Mouse (Mus musculus) R1 (cell line): ENCODE results near the gene Anp32e.
"Not testable (repeated sequence)": the region's sequence is repeated elsewhere in the genome, so short reads cannot be mapped to it uniquely, and the experiment has no call there.

ENCODE experiments used
- DNase-seq: peaks from one replicate; pipeline ENCODE4 v3.0.0-alpha.2; 2018; ENCODE audit warnings: low read depth, low spot score

The Anp32e gene

GRCm38 (mm10) chr3:95938835-95939234 lies 9.8 kb downstream of the Anp32e start:
- DNase-seq = peak; percentile 75

- peak; percentile 89 for DNase-seq
These were observed 13.7 kb downstream of the Anp32e start for GRCm38 (mm10) chr3:95942749-95943148.

GRCm38 (mm10) chr3:95943226-95943625 lies 14.2 kb downstream of the Anp32e start:
- peak; percentile 59 for DNase-seq

- no peak for DNase-seq
These were observed 15.7 kb downstream of the Anp32e start for GRCm38 (mm10) chr3:95944742-95945141.

GRCm38 (mm10) chr3:95945731-95946240 lies 16.7 kb downstream of the Anp32e start:
- no peak for DNase-seq

GRCm38 (mm10) chr3:95948325-95948724 lies 19.3 kb downstream of the Anp32e start:
- DNase-seq = no peak

- DNase-seq = peak; percentile 92
These were observed 21.9 kb downstream of the Anp32e start for GRCm38 (mm10) chr3:95950763-95951551.

GRCm38 (mm10) chr3:95951566-95951965 lies 22.5 kb downstream of the Anp32e start:
- DNase-seq = peak; percentile 32

- no peak for DNase-seq
These were observed 24.0 kb downstream of the Anp32e start for GRCm38 (mm10) chr3:95953023-95953422.

GRCm38 (mm10) chr3:95953522-95953921 lies 24.5 kb downstream of the Anp32e start:
- DNase-seq = no peak

GRCm38 (mm10) chr3:95954648-95955173 lies 25.7 kb downstream of the Anp32e start:
- peak; percentile 44 for DNase-seq

- DNase-seq = no peak
These were observed 26.3 kb downstream of the Anp32e start for GRCm38 (mm10) chr3:95955318-95955717.

- DNase-seq = no peak
These were observed 28.5 kb downstream of the Anp32e start for GRCm38 (mm10) chr3:95957359-95958148.

GRCm38 (mm10) chr3:95959082-95959481 lies 30.0 kb downstream of the Anp32e start:
- peak; percentile 68 for DNase-seq

GRCm38 (mm10) chr3:95959807-95960206 lies 30.8 kb downstream of the Anp32e start:
- no peak for DNase-seq

GRCm38 (mm10) chr3:95962182-95962581 lies 33.1 kb downstream of the Anp32e start:
- DNase-seq = not testable (repeated sequence)

- no peak for DNase-seq
These were observed 34.2 kb downstream of the Anp32e start for GRCm38 (mm10) chr3:95963230-95963629.

- DNase-seq = no peak
These were observed 34.6 kb downstream of the Anp32e start for GRCm38 (mm10) chr3:95963681-95964080.

GRCm38 (mm10) chr3:95965518-95966451 lies 36.7 kb downstream of the Anp32e start:
- DNase-seq = peak; percentile 56

GRCm38 (mm10) chr3:95969277-95969676 lies 40.2 kb downstream of the Anp32e start:
- no peak for DNase-seq

- not testable (repeated sequence) for DNase-seq
These were observed 41.6 kb downstream of the Anp32e start for GRCm38 (mm10) chr3:95970661-95971060.
